Mouse (Mus musculus): Measurements from ENCODE around the gene Gm20388. TPM values are rescaled to one million over a fixed set of nuclear protein-coding genes. Genes with fewer than 3 reads are reported as not detected.

Gm20388 gene
- polyA plus RNA-seq, 1 experiment from 2014 or later = not detected

DNA sequence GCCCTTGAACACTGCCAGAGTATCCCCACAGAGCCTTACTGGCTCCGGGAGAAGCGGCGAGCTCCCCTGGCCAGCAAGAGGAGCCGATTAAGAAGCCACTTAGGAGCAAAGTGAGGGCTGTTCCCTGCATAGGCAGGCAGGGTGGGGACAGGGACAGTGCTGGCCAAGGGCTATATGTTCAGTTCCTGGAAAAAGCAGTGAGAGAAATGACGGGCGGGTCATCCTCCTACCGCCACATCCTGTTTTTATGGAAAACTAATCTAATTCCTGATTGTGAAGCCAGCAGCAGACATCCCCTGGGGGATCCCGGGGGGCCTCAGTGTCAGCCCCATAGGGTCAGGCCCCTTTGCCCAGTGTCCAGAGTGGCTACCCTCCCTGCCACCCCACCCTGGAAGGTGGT lies 2620.7 kb downstream of the Gm20388 start:
- Histone ChIP-seq H3K9me3 (ENCODE audit: control insufficient read depth, low read length) (no peaks in the 10 kb centered on the region), H3K27ac (ENCODE audit: low read depth, low read length) (peak overlapping the region; percentile 15; the same call in 1 of the 2 replicates), H3K4me3 (ENCODE audit: low read length) (no peak overlapping the region), H3K9ac (ENCODE audit: low read depth, low read length) (no peak overlapping the region), H3K4me2 (replicated peaks; ENCODE audit: low read depth, low read length) (no peak overlapping the region), H3K36me3 (ENCODE audit: control insufficient read depth, insufficient read depth, low read length) (no peaks in the 10 kb centered on the region), H3K4me1 (ENCODE audit: control insufficient read depth, insufficient read depth, low read length) (peaks cover 10% of the 10 kb centered on the region), H3K27me3 (ENCODE audit: control insufficient read depth, insufficient read depth, low read length) (no peaks in the 10 kb centered on the region)
- 72% methylated on average over 8 of the region's 8 CpGs for WGBS
- no peak for ATAC-seq (ENCODE audit: low FRiP score, low TSS enrichment)

DNA sequence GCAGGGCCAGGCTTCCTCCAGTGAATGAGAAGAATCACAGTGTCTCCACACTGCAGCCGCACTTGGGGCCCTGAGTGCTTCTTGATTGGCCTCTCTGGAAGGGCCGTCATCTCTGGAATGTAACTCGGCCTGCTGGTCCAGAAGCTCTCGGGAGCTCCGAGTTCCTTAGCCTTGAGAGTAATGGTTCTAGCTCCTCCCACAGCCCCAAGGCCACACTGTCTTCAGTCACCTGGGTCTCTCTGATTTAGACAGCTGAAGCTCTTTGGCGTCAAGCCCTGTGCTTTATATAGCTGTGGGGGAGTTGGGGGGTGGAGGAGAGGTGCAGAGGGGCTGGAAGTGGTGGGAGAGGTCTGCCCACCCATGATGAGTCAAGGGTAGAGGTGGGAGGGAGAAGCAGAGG lies 2626.4 kb downstream of the Gm20388 start:
- peaks cover 22% of the 10 kb centered on the region for H3K4me1 ChIP-seq (ENCODE audit: control insufficient read depth, insufficient read depth, low read length)
- H3K4me3 ChIP-seq (ENCODE audit: low read length) = no peak overlapping the region
- no peaks in the 10 kb centered on the region for H3K27me3 ChIP-seq (ENCODE audit: control insufficient read depth, insufficient read depth, low read length)
- H3K4me2 ChIP-seq (replicated peaks; ENCODE audit: low read depth, low read length) = no peak overlapping the region; the same call in 1 of the 2 replicates
- peak overlapping the region; percentile 82 for H3K27ac ChIP-seq (ENCODE audit: low read depth, low read length)
- H3K9me3 ChIP-seq (ENCODE audit: control insufficient read depth, low read length) = no peaks in the 10 kb centered on the region
- WGBS = 11% methylated on average over 6 of the region's 6 CpGs
- ATAC-seq (ENCODE audit: low FRiP score, low TSS enrichment) = peak; percentile 85
- no peak overlapping the region for H3K9ac ChIP-seq (ENCODE audit: low read depth, low read length)
- no peaks in the 10 kb centered on the region for H3K36me3 ChIP-seq (ENCODE audit: control insufficient read depth, insufficient read depth, low read length)

DNA sequence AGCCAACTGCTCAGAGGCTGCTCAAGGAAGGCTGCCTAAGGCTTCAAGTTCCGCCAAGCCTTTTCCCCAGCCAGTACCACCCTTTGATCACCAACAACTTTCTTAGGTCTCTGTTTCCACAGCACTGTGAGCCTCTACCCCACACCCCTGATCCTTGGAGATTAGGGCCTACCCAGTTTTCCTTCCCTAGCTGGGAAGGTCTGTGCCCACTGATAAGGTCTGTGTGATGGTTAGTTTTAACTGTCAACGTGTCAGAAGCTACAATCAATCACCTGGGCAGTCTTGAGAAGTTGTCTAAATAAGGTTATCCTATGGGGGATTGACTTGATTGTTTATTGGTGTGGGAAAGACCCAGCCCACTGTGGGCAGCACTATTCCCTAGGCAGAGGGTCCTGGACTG lies 2627.2 kb downstream of the Gm20388 start:
- Histone ChIP-seq H3K27me3 (ENCODE audit: control insufficient read depth, insufficient read depth, low read length) (no peaks in the 10 kb centered on the region), H3K9me3 (ENCODE audit: control insufficient read depth, low read length) (no peaks in the 10 kb centered on the region), H3K4me3 (ENCODE audit: low read length) (no peak overlapping the region), H3K36me3 (ENCODE audit: control insufficient read depth, insufficient read depth, low read length) (no peaks in the 10 kb centered on the region), H3K27ac (ENCODE audit: low read depth, low read length) (peak overlapping the region; percentile 82), H3K9ac (ENCODE audit: low read depth, low read length) (no peak overlapping the region), H3K4me1 (ENCODE audit: control insufficient read depth, insufficient read depth, low read length) (peaks cover 22% of the 10 kb centered on the region), H3K4me2 (replicated peaks; ENCODE audit: low read depth, low read length) (no peak overlapping the region)
- 78% methylated on average over 2 of the region's 2 CpGs for WGBS
- ATAC-seq (ENCODE audit: low FRiP score, low TSS enrichment) = peak; percentile 3; the same call in 1 of the 2 replicates

DNA sequence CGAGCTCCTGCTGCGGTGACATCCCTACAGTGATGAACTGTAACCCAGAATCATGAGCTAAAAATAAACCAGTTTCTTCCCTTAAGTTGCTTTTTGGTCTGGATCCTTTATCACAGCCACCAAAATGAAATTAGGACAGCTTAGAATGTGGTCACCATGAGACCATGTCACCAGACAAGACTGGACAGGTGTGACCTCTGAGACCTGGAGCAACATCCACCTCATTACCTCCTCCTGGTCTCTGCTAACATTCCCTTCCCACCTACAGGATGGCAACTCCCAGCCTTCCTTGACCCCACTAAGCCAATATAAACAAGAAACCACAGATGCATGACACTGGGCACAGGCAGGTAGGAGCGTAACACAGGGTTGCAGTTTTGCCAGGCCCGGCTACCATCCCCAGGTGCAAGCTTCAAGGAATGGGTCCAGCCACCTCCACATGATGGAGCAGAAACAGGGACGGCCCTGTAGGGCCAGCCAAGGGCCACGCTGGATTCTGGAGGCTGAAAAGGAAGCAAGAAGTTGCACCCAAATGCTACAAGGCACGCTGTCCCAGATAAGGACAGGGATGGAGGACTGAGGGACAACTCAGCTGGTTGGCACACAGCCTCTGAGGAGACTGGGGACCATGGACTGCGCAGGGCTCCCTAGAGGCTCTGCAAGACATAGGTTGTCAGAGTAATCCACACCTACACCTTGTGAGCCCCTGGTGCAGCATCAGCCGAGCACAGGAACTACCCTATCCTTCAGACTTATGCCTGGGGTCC lies 2627.9 kb downstream of the Gm20388 start:
- H3K9me3 ChIP-seq (ENCODE audit: control insufficient read depth, low read length) = no peaks in the 10 kb centered on the region
- ATAC-seq (ENCODE audit: low FRiP score, low TSS enrichment) = no peak
- no peak overlapping the region for H3K9ac ChIP-seq (ENCODE audit: low read depth, low read length)
- H3K4me3 ChIP-seq (ENCODE audit: low read length) = no peak overlapping the region
- 82% methylated on average over 9 of the region's 9 CpGs for WGBS
- H3K4me2 ChIP-seq (replicated peaks; ENCODE audit: low read depth, low read length) = no peak overlapping the region
- H3K27me3 ChIP-seq (ENCODE audit: control insufficient read depth, insufficient read depth, low read length) = no peaks in the 10 kb centered on the region
- H3K4me1 ChIP-seq (ENCODE audit: control insufficient read depth, insufficient read depth, low read length) = peaks cover 22% of the 10 kb centered on the region
- H3K27ac ChIP-seq (ENCODE audit: low read depth, low read length) = 0 out of 2 replicates have a peak overlapping the region, but pooled peaks have one; percentile 30
- H3K36me3 ChIP-seq (ENCODE audit: control insufficient read depth, insufficient read depth, low read length) = no peaks in the 10 kb centered on the region

DNA sequence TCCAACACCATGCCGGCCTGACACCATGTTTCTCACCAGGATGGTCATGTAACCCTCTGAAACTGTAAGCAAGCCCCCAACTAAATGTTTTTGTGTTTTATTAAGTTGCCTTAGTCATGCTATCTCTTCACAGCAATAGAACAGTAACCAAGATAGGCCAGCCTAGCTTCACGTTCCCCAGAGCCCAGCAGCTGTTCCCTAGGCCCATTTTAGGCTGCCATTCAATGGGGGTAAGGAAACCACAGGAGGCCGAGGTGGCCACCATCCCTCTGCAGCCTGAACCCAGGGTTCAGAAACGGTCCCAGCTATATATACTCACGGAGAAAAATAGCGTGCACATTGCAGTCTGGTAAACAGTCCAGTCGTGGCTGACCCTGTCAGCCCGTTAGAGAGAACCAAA lies 2633.5 kb downstream of the Gm20388 start:
- H3K9ac ChIP-seq (ENCODE audit: low read depth, low read length) = no peak overlapping the region
- peaks cover 31% of the 10 kb centered on the region for H3K4me1 ChIP-seq (ENCODE audit: control insufficient read depth, insufficient read depth, low read length)
- WGBS = 91% methylated on average over 8 of the region's 8 CpGs
- H3K4me2 ChIP-seq (replicated peaks; ENCODE audit: low read depth, low read length) = no peak overlapping the region
- no peak for ATAC-seq (ENCODE audit: low FRiP score, low TSS enrichment)
- no peak overlapping the region for H3K27ac ChIP-seq (ENCODE audit: low read depth, low read length)
- H3K4me3 ChIP-seq (ENCODE audit: low read length) = no peak overlapping the region
- H3K36me3 ChIP-seq (ENCODE audit: control insufficient read depth, insufficient read depth, low read length) = no peaks in the 10 kb centered on the region; the same call in 1 of the 2 replicates
- H3K9me3 ChIP-seq (ENCODE audit: control insufficient read depth, low read length) = no peaks in the 10 kb centered on the region
- no peaks in the 10 kb centered on the region for H3K27me3 ChIP-seq (ENCODE audit: control insufficient read depth, insufficient read depth, low read length)

DNA sequence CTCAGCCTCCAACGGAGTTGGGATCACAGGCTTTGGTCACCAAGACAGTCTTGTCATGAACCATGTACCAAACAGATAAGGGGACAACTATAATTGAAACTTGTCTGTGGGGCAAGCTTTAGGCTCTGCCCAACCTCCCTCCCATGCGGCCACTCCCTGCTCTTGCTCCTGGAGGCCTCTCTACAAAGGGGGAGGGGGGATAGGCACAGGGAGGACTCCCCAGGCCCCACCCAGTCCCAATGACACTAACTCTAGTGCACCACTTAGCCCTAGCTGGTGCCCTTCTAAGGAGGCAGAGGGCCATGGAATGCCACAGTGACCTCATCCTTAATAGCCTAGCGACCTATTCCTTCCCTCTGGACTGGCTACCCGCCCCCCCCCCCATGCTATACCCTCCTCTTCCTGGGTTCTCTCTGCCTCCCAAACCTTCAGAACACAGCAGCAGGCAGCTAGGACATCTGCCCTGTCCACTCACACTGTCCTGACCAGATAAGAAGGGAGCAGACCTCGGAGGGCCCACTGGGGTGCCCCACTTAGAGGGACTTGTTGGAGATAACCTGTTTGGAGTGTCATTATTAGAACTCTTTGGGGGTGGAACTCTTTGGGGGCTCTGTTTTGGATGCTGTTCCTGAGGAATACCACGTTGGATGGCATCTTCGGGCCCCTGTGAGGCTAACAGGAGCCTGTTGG lies 2635.6 kb downstream of the Gm20388 start:
- Histone ChIP-seq H3K27ac (ENCODE audit: low read depth, low read length) (peak overlapping the region; percentile 85), H3K9me3 (ENCODE audit: control insufficient read depth, low read length) (no peaks in the 10 kb centered on the region), H3K4me3 (ENCODE audit: low read length) (no peak overlapping the region), H3K9ac (ENCODE audit: low read depth, low read length) (peak overlapping the region; percentile 46; the same call in 1 of the 2 replicates), H3K4me1 (ENCODE audit: control insufficient read depth, insufficient read depth, low read length) (peaks cover 37% of the 10 kb centered on the region), H3K36me3 (ENCODE audit: control insufficient read depth, insufficient read depth, low read length) (no peaks in the 10 kb centered on the region; the same call in 1 of the 2 replicates), H3K27me3 (ENCODE audit: control insufficient read depth, insufficient read depth, low read length) (no peaks in the 10 kb centered on the region), H3K4me2 (replicated peaks; ENCODE audit: low read depth, low read length) (peak overlapping the region; percentile 18; the same call in 1 of the 2 replicates)
- 68% methylated on average over 7 of the region's 7 CpGs for WGBS
- ATAC-seq (ENCODE audit: low FRiP score, low TSS enrichment) = no peak

DNA sequence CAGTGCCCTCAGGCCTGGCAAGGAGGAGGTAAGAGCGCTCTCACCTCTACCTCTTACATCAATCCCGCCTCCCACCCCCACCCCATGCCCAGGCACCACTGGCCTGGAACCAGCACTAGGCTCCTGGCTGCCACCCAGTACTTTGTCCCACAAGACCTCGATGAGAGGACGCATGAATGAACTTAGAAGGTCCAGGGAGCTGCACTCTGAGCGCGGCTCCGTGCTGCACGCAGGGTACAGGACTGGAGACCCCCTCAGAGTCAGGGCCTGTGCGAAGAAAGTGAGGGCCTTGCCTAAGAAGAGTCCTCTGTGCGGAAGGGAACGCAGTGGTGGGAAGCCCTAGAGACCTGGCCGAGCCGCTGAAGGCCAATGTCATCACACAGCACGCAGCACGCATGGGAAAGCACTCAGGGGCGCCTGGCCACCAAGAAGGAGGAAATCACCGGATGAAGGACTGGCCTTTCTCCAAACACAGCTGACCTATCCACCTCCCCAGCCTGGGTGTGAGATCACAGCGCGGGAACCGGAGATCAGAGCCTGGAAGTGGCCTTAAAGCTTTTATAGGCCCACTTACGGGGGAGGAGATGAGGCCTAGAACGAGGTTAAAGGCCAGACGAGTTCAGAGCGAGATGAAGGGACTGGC lies 2636.3 kb downstream of the Gm20388 start:
- Histone ChIP-seq H3K4me3 (ENCODE audit: low read length) (no peak overlapping the region; the same call in 1 of the 2 replicates), H3K4me2 (replicated peaks; ENCODE audit: low read depth, low read length) (peak overlapping the region; percentile 18), H3K9me3 (ENCODE audit: control insufficient read depth, low read length) (no peaks in the 10 kb centered on the region), H3K36me3 (ENCODE audit: control insufficient read depth, insufficient read depth, low read length) (no peaks in the 10 kb centered on the region; the same call in 1 of the 2 replicates), H3K9ac (ENCODE audit: low read depth, low read length) (peak overlapping the region; percentile 46), H3K27ac (ENCODE audit: low read depth, low read length) (peak overlapping the region; percentile 85), H3K27me3 (ENCODE audit: control insufficient read depth, insufficient read depth, low read length) (no peaks in the 10 kb centered on the region), H3K4me1 (ENCODE audit: control insufficient read depth, insufficient read depth, low read length) (peaks cover 37% of the 10 kb centered on the region)
- ATAC-seq (ENCODE audit: low FRiP score, low TSS enrichment) = peak; percentile 11; the same call in 1 of the 2 replicates
- 18% methylated on average over 24 of the region's 24 CpGs for WGBS

DNA sequence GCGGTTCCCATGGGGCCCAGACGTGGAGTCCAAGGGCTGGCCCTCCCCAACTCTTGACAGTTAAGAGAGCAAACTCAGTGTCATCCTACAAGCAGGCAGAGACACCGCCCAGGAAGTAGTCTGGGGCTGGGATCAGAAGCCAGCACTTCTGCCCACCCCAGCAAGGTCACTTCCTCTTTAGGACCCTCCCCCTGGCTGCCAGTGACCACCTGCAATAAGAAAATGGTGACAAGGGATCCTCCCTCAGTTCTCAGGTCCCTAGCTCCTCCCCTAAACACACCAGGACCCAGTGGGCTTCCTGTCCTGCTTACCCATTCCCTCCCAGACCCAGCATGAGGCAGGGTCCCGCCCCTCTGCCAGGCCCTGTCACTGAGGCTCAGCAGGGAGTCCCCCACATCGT lies 2637.2 kb downstream of the Gm20388 start:
- peaks cover 37% of the 10 kb centered on the region for H3K4me1 ChIP-seq (ENCODE audit: control insufficient read depth, insufficient read depth, low read length)
- no peaks in the 10 kb centered on the region; the same call in 1 of the 2 replicates for H3K36me3 ChIP-seq (ENCODE audit: control insufficient read depth, insufficient read depth, low read length)
- peak overlapping the region; percentile 18 for H3K4me2 ChIP-seq (replicated peaks; ENCODE audit: low read depth, low read length)
- no peak overlapping the region; the same call in none of the 2 replicates for H3K9ac ChIP-seq (ENCODE audit: low read depth, low read length)
- WGBS = 16% methylated on average over 5 of the region's 5 CpGs
- peak; percentile 26 for ATAC-seq (ENCODE audit: low FRiP score, low TSS enrichment)
- H3K27me3 ChIP-seq (ENCODE audit: control insufficient read depth, insufficient read depth, low read length) = no peaks in the 10 kb centered on the region
- H3K4me3 ChIP-seq (ENCODE audit: low read length) = peak overlapping the region; percentile 1; the same call in 1 of the 2 replicates
- H3K27ac ChIP-seq (ENCODE audit: low read depth, low read length) = peak overlapping the region; percentile 85
- H3K9me3 ChIP-seq (ENCODE audit: control insufficient read depth, low read length) = no peaks in the 10 kb centered on the region
